Mouse (Mus musculus): Measurements from ENCODE around the gene 4930404N11Rik. TPM values are rescaled to one million over a fixed set of nuclear protein-coding genes. Genes with fewer than 3 reads are reported as not detected.
A peak's percentile ranks its signal among the peaks of the same experiment; 100 is the strongest.

4930404N11Rik gene
- polyA plus RNA-seq, 1 experiment from 2014 or later, result 3.0 TPM

DNA sequence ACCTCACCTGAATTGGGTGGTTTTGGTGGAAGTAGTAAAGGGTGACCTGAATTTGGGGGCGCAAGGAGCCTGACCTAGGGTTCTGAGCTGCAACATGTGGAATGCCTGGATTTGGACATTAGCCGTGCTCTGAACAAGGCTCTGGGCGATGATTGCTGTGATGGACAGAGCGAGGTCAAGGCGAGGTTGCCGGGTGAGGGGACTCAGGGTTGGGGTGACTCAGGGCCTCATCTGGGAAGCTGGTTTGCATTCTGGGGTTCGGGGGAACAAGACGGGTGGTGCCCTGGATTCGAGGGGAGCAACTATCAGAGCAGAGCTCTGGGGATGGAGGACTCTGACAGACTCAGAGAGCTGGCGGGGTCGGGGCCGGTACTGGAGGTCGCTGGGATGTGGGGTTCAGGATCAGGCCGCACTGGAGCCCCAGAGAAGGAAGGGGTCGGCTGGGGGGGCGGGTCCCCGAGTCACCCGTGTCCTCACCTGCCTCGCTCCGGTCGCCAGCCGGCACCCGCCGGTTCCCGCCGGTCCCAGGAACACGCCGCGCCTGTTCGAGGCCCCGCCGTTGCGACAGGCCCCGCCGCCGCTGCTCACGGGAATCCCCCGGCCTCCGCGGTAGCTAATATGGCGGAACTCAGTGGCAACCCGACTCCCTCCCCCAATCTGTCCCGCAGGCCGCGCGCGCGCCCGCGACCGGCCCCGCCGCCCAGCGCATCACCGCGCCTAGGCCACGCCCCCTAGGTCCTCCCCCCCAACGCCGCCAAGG lies 12.4 kb upstream of the 4930404N11Rik start, which contains the start of gene Fzr1:
Gene Fzr1, minus strand, starts transcription at position 724 of the 760 bp plus-strand sequence.
- peaks cover 33% of the 10 kb centered on the region for H3K4me1 ChIP-seq
- H3K9ac ChIP-seq, result peak within 1 kb of the TSS; percentile 95
- H3K4me2 ChIP-seq, result peak within 1 kb of the TSS; percentile 80
- peak within 1 kb of the TSS; percentile 71 for H3K4me3 ChIP-seq
- H3K27me3 ChIP-seq, result no peaks in the 10 kb centered on the region
- 1% methylated on average over 41 of the region's 59 CpGs for WGBS
- H3K27ac ChIP-seq, result peak within 1 kb of the TSS; percentile 73
- H3K9me3 ChIP-seq, result no peaks in the 10 kb centered on the region
- peaks cover 21% of the 10 kb centered on the region for H3K36me3 ChIP-seq
- no peak; the same call in 1 of the 2 replicates for ATAC-seq (ENCODE audit: borderline replicate concordance, extremely low read depth, low FRiP score, low TSS enrichment)

DNA sequence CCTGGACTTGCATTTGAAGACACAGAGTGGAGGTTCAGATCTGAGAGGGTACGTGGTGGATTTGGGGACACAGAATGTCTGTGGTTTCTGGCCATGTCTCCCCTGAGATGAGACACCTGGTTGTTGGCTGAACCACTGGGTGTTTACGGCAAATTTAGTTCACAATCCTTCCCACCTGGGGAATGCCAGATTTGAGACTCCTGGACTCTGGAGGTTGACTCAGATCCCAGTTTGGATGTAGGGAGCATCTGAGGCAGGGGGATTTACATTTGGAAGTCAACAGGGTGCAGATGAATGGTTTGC lies 11.7 kb upstream of the 4930404N11Rik start:
- H3K4me1 ChIP-seq, result peaks cover 33% of the 10 kb centered on the region
- peak overlapping the region; percentile 39; the same call in 1 of the 2 replicates for H3K27ac ChIP-seq
- WGBS, result 33% methylated on average over 2 of the region's 2 CpGs
- no peaks in the 10 kb centered on the region for H3K9me3 ChIP-seq
- peak overlapping the region; percentile 71 for H3K4me3 ChIP-seq
- no peaks in the 10 kb centered on the region for H3K27me3 ChIP-seq
- peak overlapping the region; percentile 95 for H3K9ac ChIP-seq
- peak overlapping the region; percentile 80 for H3K4me2 ChIP-seq
- ATAC-seq (ENCODE audit: borderline replicate concordance, extremely low read depth, low FRiP score, low TSS enrichment), result no peak
- peaks cover 24% of the 10 kb centered on the region for H3K36me3 ChIP-seq

DNA sequence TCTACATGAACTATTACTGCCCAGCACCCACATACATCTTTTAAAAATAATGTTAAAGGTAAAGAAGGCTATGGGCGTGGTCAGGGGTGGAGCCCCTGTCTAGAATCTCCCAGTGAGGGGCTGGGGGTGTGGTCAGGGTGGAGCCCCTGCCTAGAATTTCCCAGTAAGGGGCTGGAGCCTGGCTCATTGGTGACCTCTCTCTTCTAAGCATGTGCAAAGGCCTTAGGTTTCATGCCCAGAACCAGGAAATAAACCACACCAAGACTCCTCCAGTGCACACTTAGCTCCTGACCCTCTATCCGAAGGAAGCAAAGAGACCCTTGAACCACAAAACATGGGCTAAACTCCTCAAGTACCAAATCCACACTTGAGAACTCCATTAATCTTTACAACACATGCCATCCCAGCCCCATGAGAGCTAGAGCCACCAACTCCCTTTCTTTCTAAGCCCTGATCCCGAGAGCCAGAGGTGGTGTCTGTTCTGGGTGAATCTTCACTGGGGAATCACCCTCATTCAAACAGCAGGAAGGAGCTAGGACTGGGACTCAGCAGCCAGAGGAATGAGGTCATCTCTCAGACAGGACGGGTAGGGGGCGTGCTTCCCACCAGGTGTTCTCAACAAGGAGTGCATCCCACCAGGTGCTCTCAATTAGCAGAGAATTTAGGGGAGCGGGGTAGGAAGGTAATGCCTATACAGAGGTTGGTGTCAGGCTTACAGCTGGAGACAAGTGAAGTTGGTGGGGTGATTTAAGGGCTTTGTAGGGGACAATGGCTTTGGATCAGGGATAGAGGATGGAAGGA lies 11.1 kb upstream of the 4930404N11Rik start:
- 23% methylated on average over 6 of the region's 6 CpGs for WGBS
- peak overlapping the region; percentile 80 for H3K4me2 ChIP-seq
- no peaks in the 10 kb centered on the region for H3K9me3 ChIP-seq
- H3K4me1 ChIP-seq, result peaks cover 30% of the 10 kb centered on the region
- peak overlapping the region; percentile 95; the same call in 1 of the 2 replicates for H3K9ac ChIP-seq
- no peak for ATAC-seq (ENCODE audit: borderline replicate concordance, extremely low read depth, low FRiP score, low TSS enrichment)
- H3K4me3 ChIP-seq, result peak overlapping the region; percentile 71
- H3K27ac ChIP-seq, result no peak overlapping the region
- no peaks in the 10 kb centered on the region for H3K27me3 ChIP-seq
- H3K36me3 ChIP-seq, result peaks cover 24% of the 10 kb centered on the region

DNA sequence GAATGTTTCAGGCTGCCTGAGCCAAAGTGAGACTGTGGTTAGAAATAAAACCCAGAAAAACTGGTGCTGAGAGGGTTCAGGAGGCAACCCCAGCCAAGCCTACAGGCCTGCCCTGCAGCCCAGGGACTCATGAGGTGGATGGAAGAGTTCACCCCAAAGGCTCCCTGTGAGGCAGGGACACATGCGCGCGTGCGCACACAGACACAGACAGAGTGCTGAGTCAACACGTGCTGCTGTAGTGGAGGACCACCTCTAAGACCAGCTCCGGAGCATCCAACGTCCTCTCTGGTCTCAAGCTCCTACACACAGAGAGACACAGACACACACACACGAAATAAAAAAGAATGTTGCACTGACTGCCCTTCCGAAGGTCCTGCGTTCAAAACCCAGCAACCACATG lies 9.7 kb upstream of the 4930404N11Rik start:
- no peak for ATAC-seq (ENCODE audit: borderline replicate concordance, extremely low read depth, low FRiP score, low TSS enrichment)
- Histone ChIP-seq H3K27me3 (no peaks in the 10 kb centered on the region), H3K27ac (no peak overlapping the region), H3K4me2 (no peak overlapping the region), H3K4me3 (no peak overlapping the region), H3K9ac (no peak overlapping the region), H3K9me3 (no peaks in the 10 kb centered on the region), H3K36me3 (peaks cover 34% of the 10 kb centered on the region), H3K4me1 (peaks cover 29% of the 10 kb centered on the region)
- 90% methylated on average over 10 of the region's 10 CpGs for WGBS

DNA sequence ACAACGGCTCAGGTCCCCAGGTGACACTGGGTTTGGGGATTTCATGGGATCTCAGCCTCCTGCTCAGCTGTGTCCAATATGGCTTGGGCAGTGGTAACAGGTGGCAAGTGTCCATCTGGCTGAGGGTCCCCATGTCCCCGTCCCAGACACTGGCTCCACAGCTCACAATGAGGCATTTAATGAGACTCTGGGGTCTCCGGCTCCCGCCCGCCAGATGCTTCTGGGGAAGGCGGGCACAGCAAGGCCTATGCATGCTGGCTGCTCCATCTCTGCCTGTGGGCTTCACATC lies 1.5 kb upstream of the 4930404N11Rik start:
- no peak for ATAC-seq (ENCODE audit: borderline replicate concordance, extremely low read depth, low FRiP score, low TSS enrichment)
- Histone ChIP-seq H3K27ac (no peak overlapping the region), H3K4me2 (no peak overlapping the region), H3K4me3 (no peak overlapping the region), H3K27me3 (peaks cover 6% of the 10 kb centered on the region; the same call in 1 of the 2 replicates), H3K9me3 (no peaks in the 10 kb centered on the region), H3K4me1 (peaks cover 35% of the 10 kb centered on the region), H3K9ac (no peak overlapping the region), H3K36me3 (peaks cover 50% of the 10 kb centered on the region)
- 74% methylated on average over 6 of the region's 6 CpGs for WGBS

DNA sequence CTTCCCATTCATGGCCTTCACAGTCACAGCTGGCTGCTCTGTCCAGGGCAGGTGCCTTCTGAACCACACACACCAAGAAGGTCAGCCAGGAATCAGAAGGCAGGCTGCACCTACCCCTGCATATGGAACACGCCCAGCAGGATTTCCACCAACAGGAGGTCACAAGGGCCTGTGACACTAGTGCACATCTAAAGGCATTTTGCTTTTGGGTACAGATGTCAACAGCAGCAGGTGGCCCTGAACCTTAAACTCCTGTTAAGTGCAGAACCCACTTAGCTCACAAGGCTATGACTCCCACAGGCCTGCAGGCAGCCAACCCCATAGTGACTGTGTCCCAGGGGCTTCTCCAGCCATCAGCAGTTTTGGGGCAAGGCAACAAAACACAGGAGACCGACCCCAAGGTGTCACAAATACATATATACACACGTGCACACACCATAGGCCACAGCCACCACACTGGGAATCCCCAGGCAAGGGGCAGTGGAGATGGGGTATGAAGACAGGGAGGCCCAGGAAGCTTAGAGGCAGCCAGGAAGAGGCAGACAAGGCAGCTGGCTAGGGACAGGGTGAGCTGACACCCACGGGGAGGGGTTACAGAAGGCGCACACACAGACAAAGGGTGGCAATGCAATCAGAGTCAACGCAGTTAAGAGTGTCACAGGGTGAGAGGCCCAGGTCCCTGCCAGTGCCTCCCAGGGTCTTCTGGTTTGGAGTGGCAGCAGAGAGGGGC lies 1.0 kb upstream of the 4930404N11Rik start:
- Histone ChIP-seq H3K4me2 (no peak overlapping the region), H3K4me3 (no peak overlapping the region), H3K4me1 (peaks cover 40% of the 10 kb centered on the region), H3K9ac (no peak overlapping the region), H3K27me3 (peaks cover 6% of the 10 kb centered on the region; the same call in 1 of the 2 replicates), H3K27ac (no peak overlapping the region), H3K9me3 (no peaks in the 10 kb centered on the region), H3K36me3 (peaks cover 50% of the 10 kb centered on the region)
- WGBS, result 58% methylated on average over 6 of the region's 6 CpGs
- no peak for ATAC-seq (ENCODE audit: borderline replicate concordance, extremely low read depth, low FRiP score, low TSS enrichment)

DNA sequence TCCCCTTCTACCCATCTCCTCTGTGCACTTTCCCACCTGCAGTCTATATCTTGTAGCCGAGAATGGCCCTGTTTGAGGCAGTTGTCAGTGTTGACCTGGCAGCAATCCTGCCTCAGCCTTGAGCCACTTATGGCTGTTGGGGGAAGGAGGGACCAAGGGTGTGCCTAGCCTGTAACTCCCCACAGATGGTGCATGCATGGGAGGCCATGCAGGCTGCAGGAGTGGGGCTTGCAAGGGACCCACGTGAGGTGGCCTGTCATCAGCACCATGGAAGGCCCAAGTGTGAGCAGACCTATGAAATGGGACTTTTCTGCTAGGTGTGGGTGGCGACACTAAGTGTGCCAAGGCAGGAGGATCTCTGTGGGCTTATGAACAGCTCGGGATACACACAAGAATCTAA lies 543 bp downstream of the 4930404N11Rik start:
- H3K4me2 ChIP-seq, result 0 out of 2 replicates have a peak overlapping the region, but pooled peaks have one; percentile 59
- no peaks in the 10 kb centered on the region for H3K9me3 ChIP-seq
- H3K27ac ChIP-seq, result 0 out of 2 replicates have a peak overlapping the region, but pooled peaks have one; percentile 12
- ATAC-seq (ENCODE audit: borderline replicate concordance, extremely low read depth, low FRiP score, low TSS enrichment), result no peak
- peaks cover 37% of the 10 kb centered on the region for H3K36me3 ChIP-seq
- no peak overlapping the region for H3K9ac ChIP-seq
- H3K4me1 ChIP-seq, result peaks cover 54% of the 10 kb centered on the region
- H3K4me3 ChIP-seq, result no peak overlapping the region
- H3K27me3 ChIP-seq, result peaks cover 6% of the 10 kb centered on the region; the same call in 1 of the 2 replicates
- 31% methylated on average over 4 of the region's 4 CpGs for WGBS

DNA sequence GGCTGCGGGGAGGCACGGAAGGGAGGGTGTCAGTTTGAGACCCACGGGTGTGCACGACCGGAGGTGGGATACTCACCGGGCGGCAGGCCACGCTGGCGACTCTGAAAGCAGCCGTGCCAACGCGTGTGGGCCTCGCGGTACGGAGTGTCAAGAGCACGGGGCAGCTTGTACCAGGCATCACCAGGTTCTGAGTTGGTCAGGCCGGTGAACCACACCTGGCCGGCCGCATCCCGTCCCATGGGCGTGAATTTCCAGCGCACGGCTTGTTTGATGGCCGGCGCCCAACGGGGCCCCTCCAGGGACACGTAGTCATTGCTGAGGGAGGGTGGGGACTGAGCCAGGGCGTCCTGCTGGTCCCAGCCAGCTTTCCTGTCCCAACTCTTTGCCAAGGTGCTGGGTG lies 950 bp downstream of the 4930404N11Rik start:
- Histone ChIP-seq H3K27me3 (peaks cover 6% of the 10 kb centered on the region; the same call in 1 of the 2 replicates), H3K27ac (0 out of 2 replicates have a peak overlapping the region, but pooled peaks have one; percentile 12), H3K4me1 (peaks cover 58% of the 10 kb centered on the region), H3K36me3 (peaks cover 33% of the 10 kb centered on the region), H3K4me3 (peak overlapping the region; percentile 28), H3K4me2 (peak overlapping the region; percentile 59), H3K9me3 (no peaks in the 10 kb centered on the region), H3K9ac (peak overlapping the region; percentile 15; the same call in 1 of the 2 replicates)
- ATAC-seq (ENCODE audit: borderline replicate concordance, extremely low read depth, low FRiP score, low TSS enrichment), result 0 out of 2 replicates have a peak, but pooled peaks have one; percentile 7
- 7% methylated on average over 28 of the region's 28 CpGs for WGBS

DNA sequence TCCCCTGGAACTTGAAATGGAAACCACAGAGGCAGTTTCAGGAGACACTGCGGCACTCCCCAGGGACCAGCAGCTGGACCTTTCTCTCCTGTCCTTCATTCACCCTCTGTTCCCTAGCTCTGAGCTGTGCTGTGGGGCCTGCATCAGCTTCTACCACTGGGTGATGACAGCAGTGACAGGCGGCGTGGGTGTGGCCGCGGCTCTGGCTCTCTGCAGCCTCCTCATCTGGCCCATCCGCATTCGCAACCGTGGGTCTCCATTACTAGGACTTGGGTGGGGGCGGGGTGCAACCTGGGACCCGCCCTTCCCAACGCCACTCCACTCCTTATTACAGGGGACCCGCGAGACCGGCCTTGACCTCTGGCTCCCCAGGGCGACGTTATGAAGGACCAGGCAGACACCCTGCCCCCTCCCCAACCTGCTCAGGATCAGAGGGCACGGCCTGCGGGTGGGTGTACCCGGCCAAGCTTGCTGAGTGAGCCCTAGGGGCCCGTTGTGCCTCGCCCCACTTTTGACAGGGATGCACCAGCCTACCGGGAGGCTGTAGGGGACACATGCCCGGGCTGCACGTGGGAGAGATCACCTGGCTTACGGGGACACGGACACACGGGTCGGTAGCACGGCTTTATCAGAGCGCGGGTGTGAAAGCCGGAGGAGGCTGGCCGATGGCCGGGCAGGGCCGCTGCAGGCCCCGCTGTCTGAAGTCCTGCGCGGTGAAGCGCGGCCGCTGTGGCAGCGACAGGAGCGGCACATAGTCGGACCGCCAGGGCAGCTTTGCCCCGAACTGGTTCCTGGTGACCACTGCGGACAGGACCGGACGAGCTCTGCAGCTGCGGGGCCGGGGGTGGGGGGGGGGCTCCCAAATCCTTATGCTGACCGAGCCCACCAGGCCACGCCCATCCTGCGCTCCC lies 1.9 kb downstream of the 4930404N11Rik start:
- Histone ChIP-seq H3K4me3 (peak overlapping the region; percentile 28), H3K9ac (peak overlapping the region; percentile 12; the same call in 1 of the 2 replicates), H3K4me1 (peaks cover 66% of the 10 kb centered on the region), H3K27me3 (peaks cover 6% of the 10 kb centered on the region; the same call in 1 of the 2 replicates), H3K36me3 (peaks cover 24% of the 10 kb centered on the region), H3K27ac (peak overlapping the region; percentile 88), H3K4me2 (peak overlapping the region; percentile 59), H3K9me3 (no peaks in the 10 kb centered on the region)
- ATAC-seq (ENCODE audit: borderline replicate concordance, extremely low read depth, low FRiP score, low TSS enrichment), result no peak
- 8% methylated on average over 54 of the region's 54 CpGs for WGBS

DNA sequence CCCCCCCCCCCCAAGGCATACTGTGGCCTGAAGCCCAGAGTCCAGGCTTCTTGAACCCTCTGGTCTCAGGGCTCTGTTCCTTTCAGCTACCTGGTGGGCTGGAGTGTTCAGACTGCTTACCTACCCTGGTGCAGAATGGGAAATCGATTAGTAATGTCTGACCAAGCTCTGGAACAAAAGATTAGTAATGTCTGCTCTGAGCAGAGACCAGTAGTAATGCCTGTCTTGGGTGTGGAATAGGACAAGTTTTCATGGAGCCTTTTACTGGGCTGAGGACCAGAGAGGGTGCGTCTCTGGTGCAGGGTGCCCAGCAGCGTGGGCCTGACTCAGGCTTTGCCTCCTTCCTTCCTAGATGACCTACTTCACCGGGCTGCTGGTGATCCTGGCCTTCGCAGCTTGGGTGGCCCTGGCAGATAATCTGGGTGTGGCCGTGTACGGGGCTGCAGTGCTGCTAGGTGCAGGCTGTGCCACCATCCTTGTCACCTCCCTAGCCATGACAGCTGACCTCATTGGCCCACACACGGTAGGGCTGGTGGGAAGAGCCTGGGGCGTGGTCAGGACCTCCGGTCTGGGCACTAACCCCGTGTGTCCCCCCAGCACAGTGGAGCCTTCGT lies 3.2 kb downstream of the 4930404N11Rik start:
- peak; percentile 20; the same call in 1 of the 2 replicates for ATAC-seq (ENCODE audit: borderline replicate concordance, extremely low read depth, low FRiP score, low TSS enrichment)
- peaks cover 77% of the 10 kb centered on the region for H3K4me1 ChIP-seq

More for the DNA sequence above, 3.2 kb downstream of the 4930404N11Rik start:
- peak overlapping the region; percentile 59 for H3K4me2 ChIP-seq
- H3K9me3 ChIP-seq, result no peaks in the 10 kb centered on the region
- 0 out of 2 replicates have a peak overlapping the region, but pooled peaks have one; percentile 3 for H3K9ac ChIP-seq
- WGBS, result 46% methylated on average over 12 of the region's 12 CpGs
- H3K27ac ChIP-seq, result peak overlapping the region; percentile 88
- H3K36me3 ChIP-seq, result peaks cover 11% of the 10 kb centered on the region
- H3K27me3 ChIP-seq, result peaks cover 6% of the 10 kb centered on the region; the same call in 1 of the 2 replicates
- peak overlapping the region; percentile 2; the same call in 1 of the 2 replicates for H3K4me3 ChIP-seq

Data from lung, embryonic 15.5 days (tissue).